Mouse (Mus musculus): Measurements from ENCODE around the gene Tbx10.

GRCm38 (mm10) chr19:3992416-3992815 lies at the start of gene Tbx10:
- no peak for TF ChIP-seq POLR2A (IDR thresholded peaks at IDR 0.05; ENCODE audit: extremely low read depth, insufficient read depth, low read length)
- no peak for TF ChIP-seq CTCF (IDR thresholded peaks at IDR 0.05; ENCODE audit: extremely low read depth, insufficient read depth, low read length)
